Mouse (Mus musculus): Measurements from ENCODE around the gene Celf1. TPM values are rescaled to one million over a fixed set of nuclear protein-coding genes. Genes with fewer than 3 reads are reported as not detected.

The Celf1 gene
- polyA plus RNA-seq, 1 experiment: 27.1 TPM

DNA sequence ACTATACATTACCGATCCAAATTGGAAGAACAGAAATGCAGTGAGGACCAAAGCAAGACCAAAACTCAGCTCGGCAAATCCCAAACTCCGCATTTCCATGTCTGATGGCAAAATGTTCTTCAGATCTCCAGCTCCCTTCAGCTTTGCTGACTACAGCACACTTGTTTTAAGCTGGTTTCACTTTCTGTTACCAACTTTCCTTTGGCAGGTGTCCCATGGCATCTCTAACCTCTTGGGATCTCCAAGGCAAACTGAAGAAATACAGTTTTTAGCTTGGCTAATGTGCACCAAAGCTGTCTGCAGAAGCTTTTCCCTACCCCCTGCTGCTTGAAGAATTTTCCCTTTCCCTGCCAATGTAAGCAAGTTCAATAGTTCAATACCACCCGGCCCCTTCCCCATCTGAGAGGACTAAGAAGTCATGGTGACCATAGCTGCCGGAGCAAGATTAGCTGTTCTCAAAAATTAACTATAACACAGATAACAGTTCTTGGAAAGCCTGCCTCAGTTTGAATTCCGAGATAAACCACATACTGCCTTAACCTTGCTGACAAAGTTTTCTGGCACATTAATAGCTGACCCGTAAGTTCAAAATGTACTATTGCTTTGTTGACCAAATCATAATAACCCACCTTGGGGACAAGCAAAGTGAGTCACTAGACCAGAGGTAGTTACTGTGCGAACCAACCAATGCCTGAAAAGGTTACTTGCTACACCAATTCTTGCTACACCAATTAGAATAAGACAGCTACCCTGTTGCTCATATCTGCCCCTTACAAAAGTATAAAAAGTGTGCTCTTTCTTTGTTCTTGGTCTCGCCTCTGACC lies 87.4 kb downstream of the Celf1 start:
- H3K4me3 ChIP-seq: no peak overlapping the region
- no peaks in the 10 kb centered on the region for H3K27me3 ChIP-seq (ENCODE audit: control insufficient read depth, insufficient read depth, insufficient read length)
- TF ChIP-seq E2F4 (IDR thresholded peaks at IDR 0.05; ENCODE audit: insufficient read depth) (no peak), POLR2A (IDR thresholded peaks at IDR 0.05; ENCODE audit: insufficient read length, low read depth) (no peak), TCF3 (IDR thresholded peaks at IDR 0.05; ENCODE audit: insufficient read length, low read depth) (no peak), SRF (IDR thresholded peaks at IDR 0.05; ENCODE audit: control insufficient read depth, insufficient read length, low read depth) (no peak), MYOD1 (IDR thresholded peaks at IDR 0.05; ENCODE audit: control insufficient read depth in 1 of 3, insufficient read length in 2 of 3, low read depth in 2 of 3) (no peak), USF1 (IDR thresholded peaks at IDR 0.05; ENCODE audit: low read depth) (no peak), MAX (IDR thresholded peaks at IDR 0.05; ENCODE audit: low read depth) (no peak), REST (IDR thresholded peaks at IDR 0.05; ENCODE audit: insufficient read depth, insufficient read length) (no peak), CEBPB (IDR thresholded peaks at IDR 0.05; ENCODE audit: insufficient read depth, poor library complexity, severe bottlenecking) (no peak), TCF12 (IDR thresholded peaks at IDR 0.05; ENCODE audit: insufficient read depth, poor library complexity, severe bottlenecking) (no peak), POLR2AphosphoS2 (IDR thresholded peaks at IDR 0.05; ENCODE audit: insufficient read length, low read depth) (no peak), MYOG (IDR thresholded peaks at IDR 0.05; ENCODE audit: control insufficient read depth in 1 of 3, insufficient read depth in 1 of 3, insufficient read length in 2 of 3, low read depth in 2 of 3) (no peak)
- no peak overlapping the region for H3K4me2 ChIP-seq (ENCODE audit: low read depth)
- no peaks in the 10 kb centered on the region for H3K79me2 ChIP-seq (ENCODE audit: control insufficient read depth, insufficient read depth)
- no peaks in the 10 kb centered on the region for H3K36me3 ChIP-seq (ENCODE audit: control insufficient read depth, insufficient read depth)
- no peak overlapping the region for H3ac ChIP-seq (ENCODE audit: control insufficient read depth, insufficient read length)

DNA sequence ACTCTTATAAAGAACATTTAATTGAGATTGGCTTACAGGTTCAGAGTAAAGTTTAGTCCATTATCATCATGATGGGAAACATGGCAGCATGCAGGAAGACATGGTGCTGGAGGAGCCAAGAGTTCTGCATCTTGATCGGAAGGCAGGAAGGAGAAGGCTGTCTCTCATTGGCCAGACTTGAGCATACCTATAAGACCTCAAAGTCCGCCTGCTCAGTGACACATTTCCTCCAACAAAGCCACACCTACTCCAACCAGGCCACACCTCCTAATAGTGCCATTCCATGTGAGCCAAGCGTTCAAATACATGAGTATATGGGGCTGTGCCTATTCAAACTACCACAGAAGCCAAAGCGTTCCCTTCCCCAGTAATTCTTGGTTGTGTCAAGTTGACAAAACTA lies 91.0 kb downstream of the Celf1 start:
- TF ChIP-seq TCF3 (IDR thresholded peaks at IDR 0.05; ENCODE audit: insufficient read length, low read depth): no peak
- TF ChIP-seq CEBPB (IDR thresholded peaks at IDR 0.05; ENCODE audit: insufficient read depth, poor library complexity, severe bottlenecking): no peak
- no peak for TF ChIP-seq REST (IDR thresholded peaks at IDR 0.05; ENCODE audit: insufficient read depth, insufficient read length)
- TF ChIP-seq POLR2AphosphoS2 (IDR thresholded peaks at IDR 0.05; ENCODE audit: insufficient read length, low read depth): no peak
- Histone ChIP-seq H3K4me2 (ENCODE audit: low read depth) (no peak overlapping the region), H3K27me3 (ENCODE audit: control insufficient read depth, insufficient read depth, insufficient read length) (no peaks in the 10 kb centered on the region), H3K4me3 (no peak overlapping the region), H3K36me3 (ENCODE audit: control insufficient read depth, insufficient read depth) (no peaks in the 10 kb centered on the region), H3K79me2 (ENCODE audit: control insufficient read depth, insufficient read depth) (peaks cover 7% of the 10 kb centered on the region), H3ac (ENCODE audit: control insufficient read depth, insufficient read length) (no peak overlapping the region)

DNA sequence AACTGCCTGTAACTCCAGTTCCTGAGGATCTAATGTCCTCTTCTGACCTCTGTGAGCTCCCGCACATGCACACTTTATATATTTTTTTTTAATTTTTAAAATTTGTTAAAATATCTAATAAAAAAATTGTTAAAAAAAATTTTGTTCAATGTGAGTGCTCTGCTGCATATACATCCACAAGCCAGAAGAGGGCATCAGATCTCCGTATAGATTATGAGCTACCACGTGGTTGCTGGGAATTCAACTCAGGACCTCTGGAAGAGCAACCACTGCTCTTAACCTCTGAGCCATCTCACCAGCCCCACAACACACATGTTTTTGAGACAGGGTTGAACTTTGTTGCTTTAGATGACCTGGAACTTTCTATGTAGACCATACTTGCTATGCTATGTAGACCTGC lies 92.8 kb downstream of the Celf1 start:
- TF ChIP-seq MYOG (IDR thresholded peaks at IDR 0.05; ENCODE audit: control insufficient read depth in 1 of 3, insufficient read depth in 1 of 3, insufficient read length in 2 of 3, low read depth in 2 of 3) (no peak), USF1 (IDR thresholded peaks at IDR 0.05; ENCODE audit: low read depth) (peak; percentile 69)
- no peak overlapping the region for H3K4me2 ChIP-seq (ENCODE audit: low read depth)

GRCm38 (mm10) chr2:91035385-91035784 lies 95.2 kb downstream of the Celf1 start, which contains the start of gene Rapsn:
TSS of gene Rapsn (plus strand) at chr2:91035620.
- peaks cover 20% of the 10 kb centered on the region for H3K79me2 ChIP-seq (ENCODE audit: control insufficient read depth, insufficient read depth)
- peak within 1 kb of the TSS; percentile 87 for H3K4me2 ChIP-seq (ENCODE audit: low read depth)
- peak within 1 kb of the TSS; percentile 38 for H3K4me3 ChIP-seq
- no peaks in the 10 kb centered on the region for H3K27me3 ChIP-seq (ENCODE audit: control insufficient read depth, insufficient read depth, insufficient read length)
- no peak within 1 kb of the TSS for H3ac ChIP-seq (ENCODE audit: control insufficient read depth, insufficient read length)
- TF ChIP-seq E2F4 (IDR thresholded peaks at IDR 0.05; ENCODE audit: insufficient read depth) (no peak), MYOG (IDR thresholded peaks at IDR 0.05; ENCODE audit: control insufficient read depth in 1 of 3, insufficient read depth in 1 of 3, insufficient read length in 2 of 3, low read depth in 2 of 3) (peak; percentile 84 to 98 (median 92)), POLR2AphosphoS2 (IDR thresholded peaks at IDR 0.05; ENCODE audit: insufficient read length, low read depth) (peak; percentile 84), USF1 (IDR thresholded peaks at IDR 0.05; ENCODE audit: low read depth) (peak; percentile 96), TCF3 (IDR thresholded peaks at IDR 0.05; ENCODE audit: insufficient read length, low read depth) (peak; percentile 97), REST (IDR thresholded peaks at IDR 0.05; ENCODE audit: insufficient read depth, insufficient read length) (peak; percentile 26), MYOD1 (IDR thresholded peaks at IDR 0.05; ENCODE audit: control insufficient read depth in 1 of 3, insufficient read length in 2 of 3, low read depth in 2 of 3) (peak; percentile 99 to 100 (median 100)), MAX (IDR thresholded peaks at IDR 0.05; ENCODE audit: low read depth) (no peak), POLR2A (IDR thresholded peaks at IDR 0.05; ENCODE audit: insufficient read length, low read depth) (peak; percentile 68), TCF12 (IDR thresholded peaks at IDR 0.05; ENCODE audit: insufficient read depth, poor library complexity, severe bottlenecking) (peak; percentile 93)
- no peaks in the 10 kb centered on the region for H3K36me3 ChIP-seq (ENCODE audit: control insufficient read depth, insufficient read depth)

More for the DNA sequence above, 92.8 kb downstream of the Celf1 start:
- H3K27me3 ChIP-seq (ENCODE audit: control insufficient read depth, insufficient read depth, insufficient read length): no peaks in the 10 kb centered on the region
- H3K36me3 ChIP-seq (ENCODE audit: control insufficient read depth, insufficient read depth): no peaks in the 10 kb centered on the region
- no peak overlapping the region for H3K4me3 ChIP-seq
- H3ac ChIP-seq (ENCODE audit: control insufficient read depth, insufficient read length): no peak overlapping the region
- H3K79me2 ChIP-seq (ENCODE audit: control insufficient read depth, insufficient read depth): peaks cover 20% of the 10 kb centered on the region

DNA sequence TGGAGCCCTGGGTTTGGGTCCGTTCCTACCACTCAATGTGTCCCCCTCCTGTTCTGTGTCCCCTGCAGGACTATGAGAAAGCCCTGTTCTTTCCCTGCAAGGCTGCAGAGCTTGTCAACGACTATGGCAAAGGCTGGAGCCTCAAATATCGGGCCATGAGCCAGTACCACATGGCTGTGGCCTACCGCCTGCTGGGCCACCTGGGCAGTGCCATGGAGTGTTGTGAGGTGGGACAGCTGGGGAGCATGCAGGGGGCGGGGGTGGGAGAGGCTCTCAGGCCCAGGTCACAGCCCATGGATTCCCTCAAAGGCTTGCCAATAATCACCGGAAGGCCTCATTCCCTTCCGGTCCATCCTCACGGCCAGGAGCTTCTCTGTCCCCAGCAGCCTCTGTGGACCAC lies 101.6 kb downstream of the Celf1 start:
- Histone ChIP-seq H3K4me2 (ENCODE audit: low read depth) (no peak overlapping the region), H3K79me2 (ENCODE audit: control insufficient read depth, insufficient read depth) (peaks cover 8% of the 10 kb centered on the region), H3K27me3 (ENCODE audit: control insufficient read depth, insufficient read depth, insufficient read length) (no peaks in the 10 kb centered on the region), H3K4me3 (no peak overlapping the region), H3K36me3 (ENCODE audit: control insufficient read depth, insufficient read depth) (no peaks in the 10 kb centered on the region), H3ac (ENCODE audit: control insufficient read depth, insufficient read length) (no peak overlapping the region)
- TF ChIP-seq MYOD1 (IDR thresholded peaks at IDR 0.05; ENCODE audit: control insufficient read depth in 1 of 3, insufficient read length in 2 of 3, low read depth in 2 of 3): peak in 1 of 3 experiments; percentile 73
- peak in 2 of 3 experiments; percentile 49 to 80 for TF ChIP-seq MYOG (IDR thresholded peaks at IDR 0.05; ENCODE audit: control insufficient read depth in 1 of 3, insufficient read depth in 1 of 3, insufficient read length in 2 of 3, low read depth in 2 of 3)
- no peak for TF ChIP-seq REST (IDR thresholded peaks at IDR 0.05; ENCODE audit: insufficient read depth, insufficient read length)

Data from myocyte (in vitro differentiated cells).